Mouse (Mus musculus): Measurements from ENCODE around the gene Pdcd4. TPM values are rescaled to one million over a fixed set of nuclear protein-coding genes. Genes with fewer than 3 reads are reported as not detected.
"Not testable (repeated sequence)": the region's sequence is repeated elsewhere in the genome, so short reads cannot be mapped to it uniquely, and the experiment has no call there.

Pdcd4 gene
- polyA plus RNA-seq, 1 experiment, result 42.3 TPM

DNA sequence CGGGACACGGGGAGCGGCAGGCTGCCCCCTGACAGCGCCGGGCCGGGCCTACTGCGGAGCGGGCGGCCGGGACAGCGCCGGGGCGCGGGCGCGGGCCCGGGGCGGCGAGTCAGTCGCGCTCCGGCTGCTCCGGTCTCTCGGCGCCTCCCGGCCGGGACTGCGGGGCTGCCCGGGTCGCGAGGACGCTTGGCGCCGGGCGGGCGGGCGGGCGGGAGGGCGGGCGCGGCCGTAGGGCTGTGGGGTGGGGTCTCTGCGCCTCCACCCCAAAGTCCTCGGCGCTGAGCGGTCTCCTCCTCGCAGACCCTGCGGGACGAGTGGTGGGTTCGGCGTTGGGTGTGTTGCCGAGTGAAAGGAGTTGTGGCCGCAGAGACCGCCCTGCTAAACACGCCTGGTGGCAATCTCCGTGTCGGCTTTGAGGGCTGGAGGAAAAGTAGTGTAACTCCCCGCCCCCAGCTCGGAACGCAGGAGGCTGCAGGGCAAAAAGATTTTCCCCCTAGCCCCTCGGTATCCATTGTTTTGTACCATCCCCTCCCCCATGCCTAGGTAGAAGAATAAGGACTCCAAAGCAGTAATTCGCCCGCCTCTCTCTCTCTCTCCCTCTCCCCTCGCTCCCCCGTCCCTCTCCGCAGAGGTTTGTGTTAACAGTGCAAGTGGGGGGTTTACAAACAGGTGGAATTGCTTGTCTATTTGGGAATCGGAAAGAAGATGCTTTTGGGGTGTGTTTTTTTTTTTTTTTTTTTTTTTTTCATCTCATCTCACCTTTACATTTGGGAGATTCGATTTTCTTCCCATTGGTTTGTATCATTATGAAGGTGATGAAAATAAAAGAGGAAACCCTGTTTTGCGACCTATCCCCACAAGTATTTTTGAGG, 53.4 kb downstream of the Pdcd4 start:
- WGBS, result 1% methylated on average over 67 of the region's 69 CpGs

DNA sequence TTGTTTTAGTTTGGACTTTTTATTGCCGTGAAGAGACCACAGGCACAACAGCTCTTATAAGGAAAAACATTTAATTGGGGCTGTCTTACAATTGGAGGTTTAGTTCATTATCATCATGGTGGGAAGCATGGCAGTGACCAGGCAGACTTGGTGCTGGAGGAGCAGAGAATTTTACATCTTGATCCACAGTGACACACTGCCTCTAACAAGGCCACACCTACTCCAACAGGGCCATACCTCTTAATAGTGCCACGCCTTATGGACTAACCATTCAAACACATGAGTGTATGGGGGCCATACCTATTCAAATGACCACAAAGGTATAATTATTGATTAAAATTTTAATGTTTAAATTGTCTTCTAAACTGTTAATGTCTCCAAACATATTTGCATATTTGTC, 65.5 kb downstream of the Pdcd4 start:
- Histone ChIP-seq H3K4me1 (ENCODE audit: control insufficient read depth, insufficient read depth, low read length) (no peaks in the 10 kb centered on the region), H3K27ac (ENCODE audit: insufficient read depth, low read length) (no peak overlapping the region), H3K4me3 (replicated peaks; ENCODE audit: insufficient read depth, low read depth, low read length) (no peak overlapping the region), H3K27me3 (ENCODE audit: control insufficient read depth, insufficient read depth, low read length) (no peaks in the 10 kb centered on the region)
- 96% methylated on average over 2 of the region's 2 CpGs for WGBS
- TF ChIP-seq POLR2A (IDR thresholded peaks at IDR 0.05; ENCODE audit: borderline replicate concordance, insufficient read depth, low read length) (no peak), CTCF (IDR thresholded peaks at IDR 0.05; ENCODE audit: borderline replicate concordance, insufficient read depth, low read depth, low read length) (no peak)
- no peak for DNase-seq

More for the DNA sequence above, 53.4 kb downstream of the Pdcd4 start:
- DNase-seq, result peak; percentile 50 to 63
- Histone ChIP-seq H3K27me3 (ENCODE audit: control insufficient read depth, insufficient read depth, low read length) (no peaks in the 10 kb centered on the region), H3K4me3 (replicated peaks; ENCODE audit: insufficient read depth, low read depth, low read length) (peak overlapping the region; percentile 71), H3K27ac (ENCODE audit: insufficient read depth, low read length) (peak overlapping the region; percentile 42; the same call in 1 of the 2 replicates), H3K4me1 (ENCODE audit: control insufficient read depth, insufficient read depth, low read length) (no peaks in the 10 kb centered on the region; the same call in 1 of the 2 replicates)
- no peak for TF ChIP-seq CTCF (IDR thresholded peaks at IDR 0.05; ENCODE audit: borderline replicate concordance, insufficient read depth, low read depth, low read length)
- no peak for TF ChIP-seq POLR2A (IDR thresholded peaks at IDR 0.05; ENCODE audit: borderline replicate concordance, insufficient read depth, low read length)

- DNase-seq, result no peak
- WGBS, result 90% methylated on average over 4 of the region's 4 CpGs
- TF ChIP-seq CTCF (IDR thresholded peaks at IDR 0.05; ENCODE audit: borderline replicate concordance, insufficient read depth, low read depth, low read length) (no peak), POLR2A (IDR thresholded peaks at IDR 0.05; ENCODE audit: borderline replicate concordance, insufficient read depth, low read length) (no peak)
- Histone ChIP-seq H3K27ac (ENCODE audit: insufficient read depth, low read length) (no peak overlapping the region), H3K4me1 (ENCODE audit: control insufficient read depth, insufficient read depth, low read length) (no peaks in the 10 kb centered on the region), H3K4me3 (replicated peaks; ENCODE audit: insufficient read depth, low read depth, low read length) (no peak overlapping the region), H3K27me3 (ENCODE audit: control insufficient read depth, insufficient read depth, low read length) (no peaks in the 10 kb centered on the region)
Observed at GRCm38 (mm10) chr19:53962511-53962910, 70.5 kb downstream of the Pdcd4 start.

DNA sequence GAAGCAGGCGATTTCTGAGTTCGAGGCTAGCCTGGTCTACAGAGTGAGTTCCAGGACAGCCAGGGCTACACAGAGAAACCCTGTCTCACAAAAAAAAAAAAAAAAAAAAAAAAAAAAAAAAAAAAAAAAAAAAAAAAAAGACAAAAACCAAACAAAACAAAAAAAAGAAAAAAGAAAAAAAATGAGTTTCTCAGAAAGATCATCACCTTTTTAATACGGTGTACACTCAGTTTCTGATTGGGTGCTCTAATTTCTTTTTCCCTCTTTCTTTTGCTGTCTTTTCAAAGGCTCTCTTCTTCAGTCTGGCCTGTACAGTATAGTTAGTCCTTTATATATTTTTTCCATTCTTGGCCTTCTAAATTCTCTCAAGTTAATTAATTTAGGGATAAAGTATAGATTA, 72.3 kb downstream of the Pdcd4 start:
- H3K4me1 ChIP-seq (ENCODE audit: control insufficient read depth, insufficient read depth, low read length); DNase-seq; H3K27ac ChIP-seq (ENCODE audit: insufficient read depth, low read length); H3K27me3 ChIP-seq (ENCODE audit: control insufficient read depth, insufficient read depth, low read length); H3K4me3 ChIP-seq (replicated peaks; ENCODE audit: insufficient read depth, low read depth, low read length): not testable (repeated sequence)
- WGBS, result 97% methylated on average over 3 of the region's 3 CpGs

DNA sequence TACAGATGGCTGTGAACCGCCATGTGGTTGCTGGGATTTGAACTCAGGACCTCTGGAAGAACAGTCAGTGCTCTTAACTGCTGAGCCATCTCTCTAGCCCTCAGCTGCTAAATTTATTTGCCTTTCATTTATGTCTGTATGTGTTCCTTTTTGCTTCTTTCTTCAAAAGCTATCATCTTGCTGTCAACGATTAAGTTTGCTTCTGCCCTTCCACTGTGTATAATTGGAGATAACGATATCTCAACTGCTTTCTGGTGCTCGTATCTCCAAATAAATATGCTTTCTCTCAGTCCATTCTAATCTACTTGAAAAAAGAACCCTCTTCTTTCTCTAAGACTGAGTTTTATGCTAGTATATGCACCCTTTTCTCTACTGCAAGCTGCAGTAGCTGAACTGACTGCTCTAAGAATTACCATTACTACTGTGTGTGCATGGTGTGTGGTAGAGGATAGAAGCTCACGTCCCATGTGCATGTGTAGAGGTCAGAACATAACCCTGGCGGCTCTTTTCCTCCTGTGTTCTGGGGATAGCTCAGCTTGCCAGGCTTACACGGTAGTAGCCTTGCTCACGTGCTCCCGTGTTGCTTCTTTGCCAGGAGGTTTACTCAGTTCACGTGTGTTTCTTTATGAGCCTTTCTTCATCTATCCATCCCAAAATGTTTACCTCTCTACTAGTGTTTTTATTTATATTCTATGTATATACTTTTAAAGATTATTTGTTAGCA, 73.0 kb downstream of the Pdcd4 start:
- TF ChIP-seq POLR2A (IDR thresholded peaks at IDR 0.05; ENCODE audit: borderline replicate concordance, insufficient read depth, low read length), result no peak
- no peak for TF ChIP-seq CTCF (IDR thresholded peaks at IDR 0.05; ENCODE audit: borderline replicate concordance, insufficient read depth, low read depth, low read length)

GRCm38 (mm10) chr19:53969226-53969625, 77.2 kb downstream of the Pdcd4 start:
- no peak for DNase-seq
- no peak for TF ChIP-seq POLR2A (IDR thresholded peaks at IDR 0.05; ENCODE audit: borderline replicate concordance, insufficient read depth, low read length)
- TF ChIP-seq CTCF (IDR thresholded peaks at IDR 0.05; ENCODE audit: borderline replicate concordance, insufficient read depth, low read depth, low read length), result no peak
- Histone ChIP-seq H3K4me1 (ENCODE audit: control insufficient read depth, insufficient read depth, low read length) (no peaks in the 10 kb centered on the region), H3K27ac (ENCODE audit: insufficient read depth, low read length) (no peak overlapping the region), H3K4me3 (replicated peaks; ENCODE audit: insufficient read depth, low read depth, low read length) (no peak overlapping the region), H3K27me3 (ENCODE audit: control insufficient read depth, insufficient read depth, low read length) (no peaks in the 10 kb centered on the region)
- WGBS, result 90% methylated on average over 3 of the region's 3 CpGs

More for the DNA sequence above, 73.0 kb downstream of the Pdcd4 start:
- DNase-seq, result no peak
- Histone ChIP-seq H3K4me1 (ENCODE audit: control insufficient read depth, insufficient read depth, low read length) (no peaks in the 10 kb centered on the region), H3K27me3 (ENCODE audit: control insufficient read depth, insufficient read depth, low read length) (no peaks in the 10 kb centered on the region), H3K27ac (ENCODE audit: insufficient read depth, low read length) (no peak overlapping the region), H3K4me3 (replicated peaks; ENCODE audit: insufficient read depth, low read depth, low read length) (no peak overlapping the region)
- 78% methylated on average over 10 of the region's 10 CpGs for WGBS

DNA sequence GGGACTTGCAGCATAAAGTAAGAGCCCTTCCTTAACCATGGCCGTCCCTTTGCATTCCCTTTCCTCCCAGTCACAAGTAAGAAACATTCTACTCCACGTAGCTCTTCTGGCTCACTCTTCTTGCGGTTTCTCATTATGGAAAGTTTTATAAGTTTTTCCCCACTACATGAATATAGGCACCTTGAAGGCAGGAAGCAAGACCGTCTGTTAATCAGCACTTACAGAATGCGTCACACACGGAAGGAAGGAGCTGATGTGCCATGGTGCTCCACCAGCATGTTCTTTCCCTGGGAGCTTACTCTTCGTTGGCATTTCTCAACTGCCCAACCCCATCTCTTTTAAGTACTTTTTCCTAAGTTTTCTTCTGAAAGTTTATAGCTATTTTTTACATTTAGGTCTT, 79.9 kb downstream of the Pdcd4 start:
- TF ChIP-seq POLR2A (IDR thresholded peaks at IDR 0.05; ENCODE audit: borderline replicate concordance, insufficient read depth, low read length) (no peak), CTCF (IDR thresholded peaks at IDR 0.05; ENCODE audit: borderline replicate concordance, insufficient read depth, low read depth, low read length) (no peak)
- Histone ChIP-seq H3K27ac (ENCODE audit: insufficient read depth, low read length) (no peak overlapping the region), H3K4me1 (ENCODE audit: control insufficient read depth, insufficient read depth, low read length) (no peaks in the 10 kb centered on the region; the same call in 1 of the 2 replicates), H3K4me3 (replicated peaks; ENCODE audit: insufficient read depth, low read depth, low read length) (no peak overlapping the region), H3K27me3 (ENCODE audit: control insufficient read depth, insufficient read depth, low read length) (no peaks in the 10 kb centered on the region)
- no peak for DNase-seq
- 83% methylated on average over 7 of the region's 7 CpGs for WGBS

- 91% methylated on average over 1 of the region's 1 CpGs for WGBS
- TF ChIP-seq POLR2A (IDR thresholded peaks at IDR 0.05; ENCODE audit: borderline replicate concordance, insufficient read depth, low read length) (no peak), CTCF (IDR thresholded peaks at IDR 0.05; ENCODE audit: borderline replicate concordance, insufficient read depth, low read depth, low read length) (no peak)
- H3K4me3 ChIP-seq (replicated peaks; ENCODE audit: insufficient read depth, low read depth, low read length), result no peak overlapping the region
Observed at GRCm38 (mm10) chr19:53973656-53974055, 81.6 kb downstream of the Pdcd4 start.

More at GRCm38 (mm10) chr19:53973656-53974055, 81.6 kb downstream of the Pdcd4 start:
- Histone ChIP-seq H3K4me1 (ENCODE audit: control insufficient read depth, insufficient read depth, low read length) (no peaks in the 10 kb centered on the region; the same call in 1 of the 2 replicates), H3K27me3 (ENCODE audit: control insufficient read depth, insufficient read depth, low read length) (no peaks in the 10 kb centered on the region), H3K27ac (ENCODE audit: insufficient read depth, low read length) (no peak overlapping the region)
- DNase-seq, result no peak

Other genes with a start within 250 kb of the Pdcd4 start
- 2.5 and 3.1 TPM in 2 replicates for gene Rbm20, start 214.9 kb upstream of the Pdcd4 start, polyA plus RNA-seq (2012; rRNA removed)
- 31.0 and 31.9 TPM in 2 replicates for gene Shoc2, start 52.1 kb downstream of the Pdcd4 start, polyA plus RNA-seq (2012; rRNA removed)
- gene Bbip1, start 52.4 kb downstream of the Pdcd4 start, polyA plus RNA-seq (2012; rRNA removed), result 73.3 and 81.1 TPM in 2 replicates
- gene Adra2a, start 151.9 kb downstream of the Pdcd4 start, polyA plus RNA-seq (2012; rRNA removed), result 14.6 and 16.1 TPM in 2 replicates